Comparison of ENCODE assay signal across 8 mouse cellular contexts in genomic region chr8:126735488-126736440, GRCm38 (mm10).
DNase-seq lines count a peak whose midpoint lies in the region; ATAC-seq lines count a peak whose summit lies in the region.

No protein-coding gene starts in this region.

- no peaks in the 10 kb centered on the region for H3K9me3 ChIP-seq in hindbrain, embryonic 11.5 days (ENCODE audit: control insufficient read depth, low read length)
- no peaks in the 10 kb centered on the region for H3K9me3 ChIP-seq in lung, embryonic 16.5 days (ENCODE audit: control insufficient read depth, low read length)

- H3K4me2 ChIP-seq in hindbrain, embryonic 11.5 days (replicated peaks; ENCODE audit: low read depth, low read length), result no peak overlapping the region
- H3K4me2 ChIP-seq in lung, embryonic 16.5 days (ENCODE audit: low read depth, low read length), result peak overlapping the region; percentile 9; the same call in 1 of the 2 replicates

- WGBS in hindbrain, embryonic 11.5 days, result 31% methylated on average over 25 of the region's 25 CpGs
- WGBS in lung, embryonic 16.5 days, result 12% methylated on average over 25 of the region's 25 CpGs

- H3K4me3 ChIP-seq in hindbrain, embryonic 11.5 days (ENCODE audit: low read depth, low read length), result no peak overlapping the region
- no peak overlapping the region for H3K4me3 ChIP-seq in lung, embryonic 16.5 days (ENCODE audit: low read length)

- H3K36me3 ChIP-seq in hindbrain, embryonic 11.5 days (ENCODE audit: control insufficient read depth, insufficient read depth, low read length), result no peaks in the 10 kb centered on the region
- no peaks in the 10 kb centered on the region for H3K36me3 ChIP-seq in lung, embryonic 16.5 days (ENCODE audit: control insufficient read depth, insufficient read depth, low read length)

- H3K27ac ChIP-seq in hindbrain, embryonic 11.5 days (ENCODE audit: low read depth, low read length), result peak overlapping the region; percentile 56
- peak overlapping the region; percentile 96 for H3K27ac ChIP-seq in lung, embryonic 16.5 days (ENCODE audit: low read length)

- ATAC-seq in hindbrain, embryonic 11.5 days (ENCODE audit: low FRiP score), result peak; percentile 72; the same call in 1 of the 2 replicates
- peak; percentile 91 for ATAC-seq in lung, embryonic 16.5 days (ENCODE audit: low read depth)

- no peaks in the 10 kb centered on the region for H3K27me3 ChIP-seq in hindbrain, embryonic 11.5 days (ENCODE audit: control insufficient read depth, insufficient read depth, low read length)
- H3K27me3 ChIP-seq in lung, embryonic 16.5 days (ENCODE audit: control insufficient read depth, insufficient read depth, low read depth, low read length), result no peaks in the 10 kb centered on the region

- peaks cover 6% of the 10 kb centered on the region; the same call in 1 of the 2 replicates for H3K4me1 ChIP-seq in hindbrain, embryonic 11.5 days (replicated peaks; ENCODE audit: control insufficient read depth, insufficient read depth, low read length)
- peaks cover 31% of the 10 kb centered on the region for H3K4me1 ChIP-seq in lung, embryonic 16.5 days (replicated peaks; ENCODE audit: control insufficient read depth, insufficient read depth, low read length)

- peak; percentile 94 for DNase-seq in NIH3T3 (ENCODE audit: low read depth)
- DNase-seq in cerebellum, postnatal 25 days, result peak; percentile 81
- peak; percentile 16 to 52 for DNase-seq in frontal cortex, postnatal 25 days (ENCODE audit: low spot score in 2 of 2)
- DNase-seq in hindbrain, embryonic 11.5 days (ENCODE audit: low spot score), result peak; percentile 51
- DNase-seq in layer of hippocampus, postnatal 25 days (ENCODE audit: extremely low spot score in 1 of 2, low spot score in 1 of 2), result peak; percentile 47 to 53
- DNase-seq in ovary, postnatal 14 days (ENCODE audit: low spot score), result peak; percentile 90
- DNase-seq in urinary bladder, postnatal 4 days (ENCODE audit: low spot score in 2 of 2), result peak; percentile 92 to 93

- H3K9ac ChIP-seq in hindbrain, embryonic 11.5 days (ENCODE audit: low read depth, low read length), result no peak overlapping the region
- H3K9ac ChIP-seq in lung, embryonic 16.5 days (ENCODE audit: low read length), result peak overlapping the region; percentile 38

Comparison
In these comparisons a context has a peak if more than half of its experiments do, and no peak if none do; other contexts are left out.
1. DNase-seq: peak in every context shown above with its lines; median percentile 94 in NIH3T3; 92 in urinary bladder, postnatal 4 days; 90 in ovary, postnatal 14 days; 81 in cerebellum, postnatal 25 days; 51 in hindbrain, embryonic 11.5 days; 50 in layer of hippocampus, postnatal 25 days; 34 in frontal cortex, postnatal 25 days.